Mouse (Mus musculus) hematopoietic multipotent progenitor cell, adult 10-12 weeks (in vitro differentiated cells): Measurements from ENCODE around the gene Fosl1. TPM values are rescaled to one million over a fixed set of nuclear protein-coding genes. Genes with fewer than 3 reads are reported as not detected.

Source experiments
- polyA plus RNA-seq: library from polyadenylated mRNA; stranded (reverse); fragments of >175 nt; gene quantifications from 2 replicates; pipeline ENCODE4 v1.2.3, GENCODE M21; 2012; ENCODE audit warnings: low replicate concordance

Gene Fosl1
- polyA plus RNA-seq, result 0.48 and 1.9 TPM in 2 replicates

GRCm38 (mm10) chr19:5447515-5448353 lies at the start of gene Fosl1:
Gene Fosl1 (plus strand): TSS chr19:5447547.

DNA sequence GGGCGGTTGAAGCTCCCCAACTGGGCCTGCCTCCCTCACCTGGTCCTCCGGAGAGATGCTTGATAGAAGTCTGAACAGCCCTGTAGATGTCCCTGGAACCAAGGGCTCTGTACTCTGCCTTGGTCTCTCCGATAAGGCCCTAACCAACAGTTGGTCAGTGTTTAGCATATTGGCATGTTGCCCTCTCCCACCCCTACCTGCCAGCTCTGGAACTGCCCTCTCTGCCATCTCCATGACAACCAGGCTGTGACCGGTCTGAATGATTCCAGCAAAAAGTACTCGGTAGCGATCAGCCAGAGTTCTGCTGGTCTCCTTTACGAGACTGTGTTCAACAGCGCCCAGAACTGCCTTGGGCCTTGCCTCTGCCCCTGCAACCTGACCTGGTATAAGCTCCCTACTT lies 45.1 kb upstream of the Fosl1 start, which contains the start of gene Tsga10ip:
Gene Tsga10ip (minus strand): TSS at position 234 of the 400 bp plus-strand sequence.

DNA sequence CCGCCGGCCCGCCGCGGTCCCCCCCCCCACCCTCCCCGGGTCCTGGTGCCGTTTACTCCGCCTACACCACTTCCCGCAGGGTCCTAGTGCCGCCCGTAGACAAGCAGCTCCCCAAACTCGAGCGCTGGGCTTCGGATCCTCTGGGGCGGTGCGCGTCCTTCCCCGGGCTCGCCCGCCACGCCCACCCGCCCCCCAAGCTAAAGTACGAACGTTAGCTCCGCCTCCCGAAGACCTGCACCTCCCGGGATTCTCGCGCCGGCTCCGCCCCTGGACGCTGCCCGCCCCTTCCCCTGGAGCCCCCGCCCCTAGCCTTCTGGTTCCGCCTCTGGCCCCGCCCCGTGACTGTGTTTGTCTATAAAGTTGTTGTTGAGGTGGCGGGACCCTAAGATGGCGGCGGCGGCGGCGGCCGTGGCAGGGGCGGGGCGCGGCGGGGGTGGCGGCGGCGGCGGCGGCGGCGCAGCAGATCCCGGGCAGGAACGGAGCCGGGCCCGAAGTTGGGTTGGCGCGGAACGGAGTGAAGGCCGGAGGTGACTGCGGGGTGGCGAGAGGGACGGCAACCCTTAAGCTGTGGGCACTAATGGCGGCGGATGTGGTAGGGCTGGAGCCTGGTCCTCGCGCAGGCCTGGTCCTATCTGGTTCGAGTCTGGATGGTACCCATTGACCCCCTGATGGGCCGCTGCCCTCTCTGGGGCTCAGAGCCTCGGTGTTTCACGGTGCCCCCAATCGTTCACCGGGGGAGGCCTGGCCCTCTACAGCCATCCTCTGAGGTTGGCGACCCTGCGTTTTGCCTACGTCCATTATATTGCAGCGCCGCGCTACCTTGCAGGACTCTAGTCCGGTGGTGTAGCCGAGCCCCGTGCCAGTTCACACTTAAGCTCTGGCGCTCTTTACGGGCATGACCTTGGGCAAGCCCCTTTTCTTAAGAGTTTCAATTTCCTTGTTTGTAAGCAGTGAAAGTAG lies 22.3 kb upstream of the Fosl1 start, which contains the start of the genes Drap1 and AI837181:
Gene Drap1 (minus strand): TSS at position 198 of the 960 bp plus-strand sequence.
Gene AI837181 (plus strand): TSS at position 363 of the 960 bp plus-strand sequence.

DNA sequence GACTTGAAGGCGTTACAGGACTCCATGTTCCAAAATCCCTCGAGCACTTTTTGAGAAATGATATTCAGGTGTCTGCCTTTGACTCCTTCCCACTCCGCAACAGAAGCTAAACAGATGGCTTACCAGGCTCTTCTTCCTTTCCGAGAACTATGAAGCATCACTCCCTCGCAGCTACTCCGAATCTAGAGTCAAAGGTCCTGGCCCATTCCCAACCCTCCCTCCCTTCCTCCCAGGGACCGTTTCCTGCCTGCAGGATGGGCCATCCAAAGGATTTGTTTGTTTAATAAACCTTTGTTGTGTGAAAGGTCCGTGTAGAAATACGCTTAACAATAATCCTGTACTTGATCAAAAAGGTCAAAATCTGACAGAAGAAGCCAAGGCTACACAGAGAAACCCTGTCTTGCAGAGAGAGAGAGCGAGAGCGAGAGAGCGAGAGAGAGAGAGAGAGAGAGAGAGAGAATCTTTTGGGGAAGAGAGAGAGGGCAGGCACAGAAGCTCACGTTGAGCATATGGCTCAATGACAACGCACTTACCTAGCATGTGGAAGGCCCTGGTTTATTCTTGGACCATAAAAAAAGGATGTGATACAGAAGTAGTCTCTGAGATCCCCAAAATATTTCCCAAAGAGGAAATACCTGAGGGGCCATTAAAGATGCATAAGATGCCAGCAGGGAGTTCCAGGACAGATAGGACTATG lies 10.5 kb downstream of the Fosl1 start, which contains the start of gene Ccdc85b:
Gene Ccdc85b (minus strand): TSS at position 149 of the 697 bp plus-strand sequence.

GRCm38 (mm10) chr19:5460465-5460911 lies 13.1 kb downstream of the Fosl1 start, which contains the start of gene Fibp:
Gene Fibp (plus strand): TSS chr19:5460615.

DNA sequence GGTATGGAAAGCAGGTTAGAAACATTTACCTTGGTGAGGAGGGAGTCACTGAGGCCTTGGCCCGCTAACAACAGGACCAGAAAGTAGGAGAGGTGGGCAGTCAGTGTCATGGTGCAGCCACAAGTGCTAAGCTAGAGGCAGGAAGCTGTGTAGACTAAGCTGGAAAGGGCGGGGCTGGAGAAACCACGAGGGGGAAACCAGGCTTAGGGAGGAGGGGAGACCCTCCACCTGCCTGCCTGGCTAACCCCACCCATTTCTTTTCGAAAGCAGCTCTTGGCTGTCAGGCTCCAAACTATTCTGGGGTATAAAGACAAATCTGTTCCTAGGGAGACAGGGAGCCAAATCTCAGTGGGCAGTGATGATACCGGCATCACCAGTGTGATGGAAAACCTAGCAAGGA lies 21.0 kb downstream of the Fosl1 start, which contains the start of gene Ctsw:
Gene Ctsw (minus strand): TSS at position 134 of the 400 bp plus-strand sequence.

GRCm38 (mm10) chr19:5473720-5474119 lies 26.4 kb downstream of the Fosl1 start, which contains the start of gene Efemp2:
Gene Efemp2 (plus strand): TSS chr19:5473954.

GRCm38 (mm10) chr19:5487768-5488550 lies 40.6 kb downstream of the Fosl1 start, which contains the start of gene Mus81:
Gene Mus81 (minus strand): TSS chr19:5488402.

GRCm38 (mm10) chr19:5490313-5490897 lies 43.1 kb downstream of the Fosl1 start, which contains the start of gene Cfl1:
Gene Cfl1 (plus strand): TSS chr19:5490455.

GRCm38 (mm10) chr19:5503687-5504086 lies 56.3 kb downstream of the Fosl1 start, which contains the start of gene 1700020D05Rik:
Gene 1700020D05Rik (minus strand): TSS chr19:5503787.

Other genes with a start within 250 kb of the Fosl1 start
- gene Pacs1, start 174.4 kb upstream of the Fosl1 start, polyA plus RNA-seq, result 58.7 and 139 TPM in 2 replicates
- gene Sf3b2, start 152.1 kb upstream of the Fosl1 start, polyA plus RNA-seq, result 305 and 456 TPM in 2 replicates
- gene Gal3st3, start 149.2 kb upstream of the Fosl1 start, polyA plus RNA-seq, result not detected in 2 replicates
- not detected in 2 replicates for gene Catsper1, start 111.8 kb upstream of the Fosl1 start, polyA plus RNA-seq
- 0.84 TPM in 1 of 2 replicates, not detected in the other for gene Cst6, start 98.0 kb upstream of the Fosl1 start, polyA plus RNA-seq
- 22.5 and 33.0 TPM in 2 replicates for gene Eif1ad, start 80.8 kb upstream of the Fosl1 start, polyA plus RNA-seq
- gene Banf1, start 80.4 kb upstream of the Fosl1 start, polyA plus RNA-seq, result 60.4 and 65.3 TPM in 2 replicates
- 110 and 179 TPM in 2 replicates for gene Sart1, start 58.8 kb upstream of the Fosl1 start, polyA plus RNA-seq
- 0.49 and 0.58 TPM in 2 replicates for gene Tsga10ip, start 45.0 kb upstream of the Fosl1 start, polyA plus RNA-seq
- 303 and 479 TPM in 2 replicates for gene Drap1, start 22.6 kb upstream of the Fosl1 start, polyA plus RNA-seq
- 107 and 177 TPM in 2 replicates for gene AI837181, start 22.4 kb upstream of the Fosl1 start, polyA plus RNA-seq
- 10.9 and 19.5 TPM in 2 replicates for gene Ccdc85b, start 10.3 kb downstream of the Fosl1 start, polyA plus RNA-seq
- gene Fibp, start 13.1 kb downstream of the Fosl1 start, polyA plus RNA-seq, result 31.3 and 343 TPM in 2 replicates
- 5.4 and 7.6 TPM in 2 replicates for gene Ctsw, start 21.0 kb downstream of the Fosl1 start, polyA plus RNA-seq
- 0.41 and 1.7 TPM in 2 replicates for gene Efemp2, start 26.4 kb downstream of the Fosl1 start, polyA plus RNA-seq
- 61.7 and 62.0 TPM in 2 replicates for gene Mus81, start 40.9 kb downstream of the Fosl1 start, polyA plus RNA-seq
- 1,270 and 1,994 TPM in 2 replicates for gene Cfl1, start 42.9 kb downstream of the Fosl1 start, polyA plus RNA-seq
- 0.41 and 1.1 TPM in 2 replicates for gene 1700020D05Rik, start 56.2 kb downstream of the Fosl1 start, polyA plus RNA-seq
- gene Snx32, start 63.0 kb downstream of the Fosl1 start, polyA plus RNA-seq, result 3.6 and 8.4 TPM in 2 replicates
- gene Ovol1, start 113.1 kb downstream of the Fosl1 start, polyA plus RNA-seq, result not detected in 2 replicates
- 50.2 and 53.5 TPM in 2 replicates for gene Ap5b1, start 120.5 kb downstream of the Fosl1 start, polyA plus RNA-seq
- gene Rnaseh2c, start 154.3 kb downstream of the Fosl1 start, polyA plus RNA-seq, result 126 and 206 TPM in 2 replicates
- 74.4 and 113 TPM in 2 replicates for gene Kat5, start 162.7 kb downstream of the Fosl1 start, polyA plus RNA-seq
- 119 and 167 TPM in 2 replicates for gene Rela, start 189.9 kb downstream of the Fosl1 start, polyA plus RNA-seq
- 869 and 1,782 TPM in 2 replicates for gene Sipa1, start 216.2 kb downstream of the Fosl1 start, polyA plus RNA-seq
- gene Map3k11, start 241.2 kb downstream of the Fosl1 start, polyA plus RNA-seq, result 160 and 317 TPM in 2 replicates
- gene Pcnx3, start 241.4 kb downstream of the Fosl1 start, polyA plus RNA-seq, result 364 and 1,099 TPM in 2 replicates